Mouse (Mus musculus): ENCODE results near the gene Bicc1.

DNA sequence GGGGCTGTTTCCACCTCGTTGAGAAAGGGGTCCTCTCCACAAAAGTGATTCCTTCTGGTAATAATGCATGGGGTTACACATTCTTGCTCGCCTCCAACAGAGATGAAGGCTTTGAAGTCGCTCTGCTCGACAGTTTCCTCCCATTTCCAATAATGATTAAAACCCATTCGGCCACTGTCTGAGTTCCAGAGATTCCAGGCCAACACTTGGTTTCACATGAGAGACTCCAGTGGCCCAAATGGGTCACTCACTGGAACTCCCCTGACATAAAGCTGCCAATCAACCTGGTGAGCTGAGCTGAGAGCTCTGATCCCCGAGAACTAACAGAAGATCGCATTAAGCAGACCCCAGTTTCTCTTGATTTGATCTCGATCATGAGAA is 31.6 kb downstream of the Bicc1 start:
- TF ChIP-seq CTCF (conservative IDR thresholded peaks at IDR 0.05; ENCODE audit: low read length) (no peak), POU5F1 (IDR thresholded peaks at IDR 0.05; ENCODE audit: borderline replicate concordance, low read length) (no peak), NANOG (IDR thresholded peaks at IDR 0.05; ENCODE audit: borderline replicate concordance, low read length) (no peak)

Measured in E14TG2a.4 (cell line).